Mouse (Mus musculus): Measurements from ENCODE around the gene 2010111I01Rik.
"Not testable (repeated sequence)": the region's sequence is repeated elsewhere in the genome, so short reads cannot be mapped to it uniquely, and the experiment has no call there.

The 2010111I01Rik gene

DNA sequence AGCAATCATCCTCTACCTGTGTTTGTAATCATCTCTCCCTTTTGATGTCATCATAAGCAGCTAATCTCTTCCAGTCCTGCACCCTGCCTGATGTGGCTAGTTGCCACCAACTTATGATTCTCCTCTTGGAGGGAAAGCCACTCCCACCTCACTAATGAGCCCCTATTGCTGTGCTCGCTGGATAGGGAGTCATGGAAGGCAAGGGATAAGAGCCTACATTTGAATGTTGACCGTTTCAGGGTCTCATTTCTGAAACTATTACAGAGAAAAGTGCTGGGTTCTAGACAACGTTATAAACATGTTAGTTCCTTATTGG lies 109.9 kb downstream of the 2010111I01Rik start:
- no peak for ATAC-seq (ENCODE audit: low TSS enrichment)

DNA sequence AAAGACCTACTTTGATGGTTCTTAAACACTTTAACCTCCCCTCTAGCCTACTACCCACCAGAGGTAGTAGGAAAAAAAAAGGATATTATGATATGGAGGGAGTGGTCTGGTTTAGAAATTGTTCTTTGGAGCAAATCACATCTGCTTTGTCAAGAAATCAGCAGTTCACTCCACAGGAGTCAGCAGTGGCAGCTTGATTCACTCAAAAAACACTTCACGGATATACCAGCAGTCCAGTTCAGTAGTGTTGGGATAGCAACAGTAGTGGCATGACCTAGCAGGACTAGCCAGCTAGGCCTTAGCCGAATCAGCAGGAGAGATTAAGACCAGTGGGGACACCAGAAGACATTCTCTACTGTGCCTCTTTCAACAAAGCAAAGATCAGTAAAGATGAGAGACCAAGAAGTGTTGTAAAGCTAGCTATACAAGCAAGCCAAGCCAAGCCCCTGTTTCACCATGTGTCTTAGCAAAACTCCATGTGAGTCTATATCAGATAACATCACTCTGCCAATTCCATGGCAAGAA lies 110.7 kb downstream of the 2010111I01Rik start:
- ATAC-seq (ENCODE audit: low TSS enrichment), result no peak

DNA sequence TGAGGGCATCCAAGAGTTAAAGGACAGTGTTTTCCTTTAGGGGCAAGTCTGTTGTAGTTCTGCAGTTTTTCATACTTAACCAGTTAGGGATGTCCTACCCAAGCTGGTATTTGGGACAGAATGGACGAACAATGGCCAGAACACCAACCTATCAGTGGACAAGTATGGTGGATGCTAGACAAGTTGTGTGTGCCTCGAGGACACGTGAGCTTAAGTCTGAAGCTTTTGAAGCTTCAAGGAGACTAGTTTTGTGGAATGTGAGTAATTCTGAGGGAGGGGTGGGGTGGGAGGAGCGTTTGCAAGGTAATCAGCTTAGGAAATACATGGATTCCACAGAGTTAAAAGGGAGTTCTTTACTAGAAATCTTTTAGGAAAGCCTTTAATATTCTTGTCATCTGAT lies 115.5 kb downstream of the 2010111I01Rik start:
- no peak for ATAC-seq (ENCODE audit: low TSS enrichment)

DNA sequence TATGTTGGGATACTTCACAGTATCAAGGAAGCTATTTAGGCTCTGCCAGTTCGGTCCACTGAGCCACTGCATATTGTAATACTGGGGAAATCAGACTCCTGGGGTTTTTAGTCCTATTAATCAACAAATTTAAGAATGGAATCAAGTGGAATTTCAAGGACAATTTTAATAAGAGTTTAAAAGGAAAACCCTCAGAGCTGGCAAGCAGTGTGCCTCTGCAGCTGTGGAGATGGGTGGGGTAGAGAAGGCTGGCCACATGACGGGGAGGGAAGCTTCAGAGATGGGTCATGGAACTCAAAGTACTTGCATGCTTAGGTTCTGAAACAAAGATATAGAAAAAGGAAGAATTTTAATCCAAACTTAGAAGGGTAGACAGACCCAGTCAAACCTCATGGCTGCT lies 116.1 kb downstream of the 2010111I01Rik start:
- no peak for ATAC-seq (ENCODE audit: low TSS enrichment)

DNA sequence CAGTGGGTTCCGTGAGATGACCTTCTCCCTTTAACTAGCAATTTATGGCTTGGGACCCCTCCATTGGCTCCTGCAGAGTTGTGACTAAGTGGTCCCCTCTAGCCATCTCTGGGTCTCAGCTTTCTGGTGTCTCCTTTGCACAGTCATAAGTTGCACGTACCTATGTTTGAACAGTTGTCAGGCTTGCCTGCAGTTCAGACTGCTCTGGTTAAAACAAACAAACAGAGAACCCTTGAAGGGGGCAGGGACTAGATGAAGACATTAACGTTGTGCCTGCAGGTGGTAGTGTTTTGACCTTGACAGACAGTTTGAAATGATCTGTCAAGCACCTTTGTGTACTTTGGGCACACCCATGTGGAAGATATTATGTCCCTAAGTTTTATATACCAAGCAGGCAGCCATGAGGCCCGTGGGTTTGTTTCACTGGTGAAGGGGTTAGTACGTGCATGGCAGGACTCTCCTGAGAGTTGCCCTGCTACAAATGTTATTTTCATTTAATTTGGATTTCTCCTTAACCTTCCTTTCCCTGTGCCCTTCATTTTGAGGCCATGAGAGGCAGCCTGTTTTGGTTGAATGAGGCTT lies 118.0 kb downstream of the 2010111I01Rik start:
- ATAC-seq (ENCODE audit: low TSS enrichment), result no peak

DNA sequence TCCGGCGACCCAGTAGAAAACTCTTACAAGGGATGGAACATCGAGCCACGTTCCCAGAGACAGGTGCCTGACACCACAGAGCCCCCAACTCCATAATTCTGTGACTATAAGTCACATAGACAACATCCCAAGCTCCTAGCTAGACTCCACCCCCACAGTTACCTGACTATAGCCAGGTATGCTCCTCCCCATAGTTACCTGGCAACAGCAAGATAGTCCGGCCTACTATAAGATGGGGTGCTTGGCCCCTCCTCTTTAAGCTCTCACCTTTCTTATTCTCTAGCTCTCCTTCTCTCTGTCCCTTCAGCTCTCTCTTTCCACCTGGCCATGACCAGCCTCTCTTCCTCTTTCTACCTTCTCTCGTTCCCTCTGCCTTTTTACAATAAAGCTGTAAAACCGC lies 118.4 kb downstream of the 2010111I01Rik start:
- not testable (repeated sequence) for ATAC-seq (ENCODE audit: low TSS enrichment)

DNA sequence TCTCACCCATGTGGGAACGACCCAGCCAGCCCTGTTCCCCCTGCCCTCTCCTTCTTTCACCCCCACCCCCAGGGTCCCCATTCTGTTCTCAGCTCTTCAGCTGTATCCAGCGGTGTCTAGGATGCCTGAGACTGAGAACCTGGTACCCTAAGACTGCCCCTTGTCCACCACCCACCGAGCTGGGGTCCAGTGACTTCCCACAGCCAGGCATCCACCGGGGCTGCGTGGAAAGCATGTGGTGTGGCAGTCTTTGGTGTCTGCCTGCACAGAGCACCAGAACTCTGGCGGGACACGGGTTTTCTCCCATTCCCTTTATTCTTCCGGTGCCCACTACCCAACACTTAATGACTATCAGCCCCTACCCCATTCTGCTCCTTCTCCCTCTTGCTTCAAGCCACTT lies 119.0 kb downstream of the 2010111I01Rik start:
- ATAC-seq (ENCODE audit: low TSS enrichment), result no peak

DNA sequence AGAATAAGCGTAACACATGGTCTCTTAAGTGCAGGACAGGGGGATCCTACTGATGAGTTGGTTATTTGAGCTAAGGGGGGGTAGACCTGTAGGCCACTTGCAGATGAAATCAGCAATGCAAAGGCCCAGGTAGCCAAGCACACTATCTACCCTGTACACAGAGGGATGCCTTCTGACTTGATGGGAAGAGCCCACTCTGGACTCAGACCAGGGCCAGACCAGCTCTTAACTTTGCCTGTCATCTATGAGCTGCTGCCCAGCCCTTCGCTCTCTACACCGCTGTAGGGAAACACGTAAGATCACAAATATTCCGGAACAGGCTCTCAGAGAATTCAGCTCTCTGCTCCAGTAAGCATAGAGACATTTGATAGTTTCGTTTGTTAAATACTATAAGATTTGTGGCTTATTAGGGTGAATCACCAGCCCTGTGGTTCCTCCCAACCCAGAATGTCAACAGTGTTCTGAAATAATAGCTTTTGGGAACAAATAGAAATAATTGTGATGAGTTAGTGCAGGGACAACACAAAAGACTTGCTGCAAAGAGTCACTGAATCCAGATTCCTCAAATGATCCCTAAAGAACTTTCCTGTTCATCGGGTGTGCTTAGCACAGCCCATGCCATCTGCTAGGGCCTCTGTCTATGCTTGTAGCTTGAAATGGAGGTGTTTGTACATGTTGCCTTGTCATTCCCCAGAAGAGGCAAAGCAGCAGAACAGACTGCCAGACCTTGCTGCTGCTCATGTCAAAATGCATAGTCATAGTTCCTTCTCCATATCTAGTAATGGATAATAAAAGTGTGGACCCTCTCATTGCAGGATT lies 123.4 kb downstream of the 2010111I01Rik start:
- ATAC-seq (ENCODE audit: low TSS enrichment), result peak; percentile 76

DNA sequence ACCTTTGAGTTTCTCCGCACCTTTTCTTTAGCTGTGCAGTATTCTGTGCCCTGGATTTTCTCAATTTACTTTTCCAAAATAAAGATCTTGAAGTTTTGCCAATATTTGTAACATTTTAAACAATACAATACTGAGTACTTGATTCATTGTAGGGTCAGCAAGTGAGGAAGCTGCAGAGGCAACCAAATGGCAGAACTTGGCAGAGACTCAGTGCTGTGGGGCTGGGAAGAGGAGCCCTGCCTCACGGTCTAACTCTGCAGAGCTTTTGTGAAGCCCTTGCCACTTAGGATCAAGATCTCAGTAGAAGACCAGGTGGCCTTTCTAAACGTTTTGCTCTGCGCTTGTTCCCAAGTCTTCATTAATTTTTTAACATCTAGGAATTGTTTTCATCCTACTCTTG lies 124.8 kb downstream of the 2010111I01Rik start:
- ATAC-seq (ENCODE audit: low TSS enrichment), result 0 out of 2 replicates have a peak, but pooled peaks have one; percentile 20

DNA sequence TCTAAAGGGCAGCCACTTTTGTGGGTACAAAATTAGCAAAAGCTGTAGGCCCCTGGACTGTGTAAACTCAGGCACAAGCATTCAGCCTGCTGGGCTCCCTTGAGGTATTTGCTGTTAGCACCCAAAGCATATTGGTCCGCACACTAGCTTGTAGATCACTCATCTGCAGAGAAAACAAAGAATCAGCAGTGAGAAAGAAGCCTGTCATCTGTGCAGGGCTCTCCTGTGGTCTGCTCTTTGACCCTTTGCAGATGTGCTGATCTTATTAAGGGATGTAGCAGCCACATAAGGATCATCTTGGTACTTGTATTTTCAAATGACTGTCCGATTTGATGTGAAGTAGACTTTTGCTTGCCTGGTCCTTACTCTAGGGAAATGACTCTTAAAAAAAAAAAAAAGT lies 126.6 kb downstream of the 2010111I01Rik start:
- no peak for ATAC-seq (ENCODE audit: low TSS enrichment)

DNA sequence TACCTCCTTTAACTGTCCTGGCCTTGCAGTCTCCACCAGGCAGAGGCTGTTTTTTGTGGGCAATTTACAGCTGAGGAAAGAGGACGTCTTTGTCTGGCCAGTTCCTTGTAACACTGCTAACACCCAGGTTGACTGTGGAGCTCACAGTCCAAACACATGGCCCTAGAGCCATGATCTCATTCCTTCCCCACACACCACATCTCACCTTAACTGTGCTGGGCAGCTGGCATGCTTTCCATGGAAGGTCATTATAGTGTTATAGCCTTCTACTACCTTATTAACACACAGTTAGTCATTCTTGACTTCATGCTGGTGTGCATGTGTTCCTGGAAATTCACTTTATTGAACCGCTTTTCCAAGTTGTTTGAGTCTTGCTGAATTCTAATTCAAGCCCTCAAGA lies 127.6 kb downstream of the 2010111I01Rik start:
- no peak for ATAC-seq (ENCODE audit: low TSS enrichment)

DNA sequence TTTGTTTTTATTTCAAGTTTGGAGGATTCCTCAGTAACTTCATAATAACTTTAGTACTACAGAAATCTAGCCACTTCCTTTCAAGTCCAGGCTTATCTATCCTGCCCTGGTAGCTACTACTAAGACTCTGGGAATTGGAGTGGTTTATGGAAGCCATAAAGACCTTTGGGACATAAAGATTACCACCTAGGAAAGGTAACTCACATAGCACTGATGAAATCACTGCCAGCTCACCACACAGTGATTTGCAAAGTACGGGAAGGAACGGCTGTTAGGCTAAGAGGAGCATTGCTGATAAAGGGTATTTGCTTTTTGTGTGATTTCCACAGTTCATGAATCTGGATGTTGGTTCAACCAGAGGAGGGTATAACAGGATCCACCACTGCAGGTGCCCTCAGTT lies 128.2 kb downstream of the 2010111I01Rik start:
- no peak for ATAC-seq (ENCODE audit: low TSS enrichment)

DNA sequence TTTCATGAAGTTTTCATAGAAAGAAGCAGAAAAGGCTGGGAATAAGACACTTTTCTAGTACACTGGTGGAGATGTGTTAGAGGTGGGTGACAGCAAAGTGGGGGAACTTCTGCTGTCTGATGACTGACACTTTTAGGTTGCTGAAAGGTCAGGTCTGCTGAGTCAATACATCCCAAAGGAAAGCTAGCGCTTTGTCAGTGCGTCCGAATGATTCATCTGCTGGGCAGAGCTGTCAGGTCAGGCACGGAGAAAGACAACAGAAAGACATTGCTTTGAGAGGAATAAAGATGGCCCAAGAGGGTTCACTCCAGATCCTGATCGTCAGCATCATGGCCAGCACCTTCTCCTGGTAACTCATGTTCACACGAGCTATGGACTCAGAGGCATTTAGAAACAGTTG lies 128.9 kb downstream of the 2010111I01Rik start:
- ATAC-seq (ENCODE audit: low TSS enrichment), result no peak

DNA sequence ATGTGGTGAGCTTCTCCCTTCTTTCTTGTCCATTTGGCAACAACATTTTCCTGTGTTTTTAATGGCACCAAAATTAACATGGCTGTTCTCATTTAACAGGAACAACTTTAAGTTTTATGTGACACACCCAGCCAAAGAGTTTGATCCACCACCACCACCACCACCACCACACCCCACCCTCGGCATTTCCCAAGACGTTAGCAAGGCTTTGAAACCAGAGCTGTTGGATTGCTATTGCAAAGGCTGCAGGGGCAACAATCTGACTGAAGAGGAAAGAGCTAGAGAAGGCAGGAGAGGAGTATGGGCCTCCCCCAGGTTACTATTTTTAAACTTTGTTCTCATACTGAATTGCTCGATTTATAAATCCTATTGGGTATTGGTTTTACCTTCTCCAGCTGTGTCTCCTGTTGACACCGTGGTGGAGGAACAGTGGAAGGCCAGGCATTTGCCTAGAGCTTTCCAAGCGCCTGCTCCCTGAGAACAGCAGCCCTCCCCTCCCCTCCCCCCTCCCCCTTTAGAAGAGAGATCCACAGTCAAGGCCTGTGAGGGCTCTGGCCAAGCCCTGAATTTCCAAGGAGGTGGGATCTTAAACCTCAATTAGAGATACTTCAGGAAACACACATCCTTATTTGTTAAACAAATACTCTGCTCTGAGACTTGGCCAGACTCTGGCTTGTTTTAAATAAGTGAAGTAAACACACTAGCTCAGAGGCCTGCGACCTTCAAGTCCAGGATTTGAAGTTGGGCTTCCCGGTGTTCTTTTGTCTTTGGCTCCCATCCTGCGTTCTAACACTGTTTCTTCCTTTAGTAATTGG lies 129.8 kb downstream of the 2010111I01Rik start:
- ATAC-seq (ENCODE audit: low TSS enrichment), result 0 out of 2 replicates have a peak, but pooled peaks have one; percentile 14

DNA sequence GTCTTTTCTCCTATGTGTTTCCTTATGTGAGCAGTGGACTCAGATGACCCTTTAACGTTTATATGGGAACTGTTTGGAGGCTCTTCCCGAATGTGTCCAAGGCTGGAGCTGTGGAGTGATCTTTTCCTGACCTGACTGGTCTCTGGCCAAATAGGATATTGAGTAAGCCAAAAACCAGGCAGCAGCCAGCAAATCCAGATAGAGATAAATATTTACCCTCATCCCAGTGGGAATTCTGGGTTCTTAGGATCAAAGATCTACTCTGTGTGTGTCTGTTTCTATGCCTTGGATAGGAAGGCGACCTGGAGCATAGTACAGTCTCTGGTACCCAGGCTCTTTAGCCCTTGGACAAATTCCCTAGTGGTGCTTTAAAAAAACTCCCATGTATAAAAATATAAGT lies 132.1 kb downstream of the 2010111I01Rik start:
- ATAC-seq (ENCODE audit: low TSS enrichment), result peak; percentile 27

DNA sequence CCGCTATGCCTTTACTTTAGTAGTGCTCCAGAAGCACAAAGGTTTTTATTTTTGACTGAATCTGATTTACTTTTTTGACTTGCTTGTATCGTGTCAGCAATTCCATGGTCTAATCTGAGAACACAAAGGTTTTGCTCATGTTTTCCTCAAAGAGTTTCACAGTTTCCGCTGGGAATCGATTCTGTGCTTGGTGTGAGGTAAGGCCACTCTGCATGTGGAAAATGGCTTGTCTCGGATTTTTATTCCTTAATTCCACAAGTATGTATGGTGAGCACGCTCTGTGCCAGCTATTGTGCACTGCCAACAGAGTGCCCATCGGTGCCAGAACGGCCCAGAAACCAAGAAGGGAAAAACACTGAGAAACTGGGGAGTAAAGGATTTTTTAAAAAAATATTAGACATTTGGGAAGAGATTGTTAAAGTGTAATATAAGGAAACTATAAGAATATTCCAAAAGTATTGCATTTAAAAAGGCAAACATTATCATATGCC lies 132.8 kb downstream of the 2010111I01Rik start:
- ATAC-seq (ENCODE audit: low TSS enrichment), result no peak

DNA sequence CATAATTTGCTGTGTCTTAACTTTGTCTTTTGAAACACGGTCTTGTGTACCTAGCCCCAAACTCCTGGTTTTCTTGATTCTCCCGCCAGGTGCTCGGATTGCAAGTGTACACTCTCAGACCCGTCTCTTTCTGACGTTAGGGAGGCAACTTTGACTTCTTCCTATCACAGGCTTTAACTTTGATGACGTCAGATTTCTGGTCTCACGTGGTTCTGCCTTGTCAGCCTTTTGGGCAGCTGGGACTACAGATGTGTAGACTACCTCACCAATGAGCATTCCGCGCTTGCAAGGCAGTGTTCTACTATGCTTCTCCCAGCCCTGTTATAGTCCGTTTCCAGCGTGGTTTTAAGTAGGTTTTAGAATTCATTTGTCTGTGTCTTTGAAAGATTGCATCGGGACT lies 137.1 kb downstream of the 2010111I01Rik start:
- ATAC-seq (ENCODE audit: low TSS enrichment), result no peak

DNA sequence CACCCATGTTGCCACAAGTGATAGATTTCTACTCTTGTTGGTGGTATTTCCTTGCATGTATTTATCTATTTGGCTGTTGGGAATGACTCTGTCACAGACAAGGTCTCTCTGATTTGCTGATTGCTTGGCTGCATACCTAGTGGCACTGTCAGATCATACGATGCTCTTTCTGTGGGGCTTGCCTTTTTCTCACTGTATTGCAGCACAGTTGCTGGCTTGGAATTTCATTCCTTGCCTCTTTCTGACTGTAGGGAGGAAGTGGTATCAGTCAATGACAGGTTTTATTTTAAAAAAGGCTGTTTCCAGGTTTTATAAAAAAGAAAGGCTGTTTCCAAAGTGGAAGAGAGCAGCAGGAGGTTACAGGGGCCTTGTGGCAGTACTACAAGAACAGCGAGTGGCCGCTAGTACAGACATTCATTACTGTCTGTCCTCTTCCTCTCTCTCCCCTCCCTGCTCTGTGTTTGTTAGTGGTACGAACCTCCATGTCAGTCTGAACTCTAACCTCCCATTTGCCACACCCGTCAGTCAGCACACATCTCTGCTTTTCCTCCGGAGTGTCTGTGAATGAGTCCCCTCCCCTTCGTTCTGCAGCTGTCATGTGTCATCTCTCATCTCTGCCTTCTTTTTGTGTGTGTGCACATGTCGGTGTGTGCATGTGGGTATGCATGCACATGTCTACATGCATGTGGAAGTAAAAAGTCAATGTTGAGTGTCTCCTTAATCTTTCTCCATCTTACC lies 138.3 kb downstream of the 2010111I01Rik start:
- no peak for ATAC-seq (ENCODE audit: low TSS enrichment)

DNA sequence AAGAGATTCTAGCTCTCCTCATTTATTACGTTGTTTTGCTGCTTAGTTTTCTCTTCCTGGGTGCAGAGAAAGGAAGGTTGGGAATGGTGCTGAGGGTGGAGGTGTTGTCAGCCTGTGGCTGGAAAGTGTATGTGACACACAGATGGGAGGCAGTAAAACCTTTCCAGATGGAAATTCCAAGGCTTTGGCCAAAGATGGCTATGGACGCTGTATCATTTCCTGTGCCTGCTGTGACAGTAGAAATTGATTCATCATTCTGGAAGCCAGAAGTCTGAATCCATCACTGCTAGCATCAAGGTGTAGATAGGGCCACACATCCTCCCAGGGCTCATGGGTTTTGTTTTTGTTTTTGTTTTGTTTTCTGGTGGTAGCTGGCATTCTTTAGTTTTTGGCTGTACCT lies 141.9 kb downstream of the 2010111I01Rik start:
- ATAC-seq (ENCODE audit: low TSS enrichment), result no peak

DNA sequence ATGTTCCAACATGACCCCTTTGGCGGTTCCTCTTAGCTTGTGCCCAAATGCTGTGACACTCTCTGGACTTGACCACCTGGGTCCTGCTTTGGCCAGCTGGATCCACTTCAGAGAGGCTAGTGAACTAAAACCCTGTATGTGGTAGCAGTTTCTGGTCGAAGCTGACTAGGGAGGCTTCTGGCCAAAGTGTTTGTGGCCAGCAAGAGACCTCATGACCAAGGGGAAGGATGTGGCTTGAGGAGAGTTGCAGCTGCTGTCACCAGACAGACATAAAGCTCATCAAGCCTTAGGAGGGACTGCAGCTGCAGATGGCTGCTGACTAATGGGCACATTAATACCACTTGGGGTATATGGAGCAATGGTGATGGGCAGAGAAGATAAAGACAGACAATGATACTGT lies 143.9 kb downstream of the 2010111I01Rik start:
- ATAC-seq (ENCODE audit: low TSS enrichment), result peak; percentile 12; the same call in 1 of the 2 replicates

DNA sequence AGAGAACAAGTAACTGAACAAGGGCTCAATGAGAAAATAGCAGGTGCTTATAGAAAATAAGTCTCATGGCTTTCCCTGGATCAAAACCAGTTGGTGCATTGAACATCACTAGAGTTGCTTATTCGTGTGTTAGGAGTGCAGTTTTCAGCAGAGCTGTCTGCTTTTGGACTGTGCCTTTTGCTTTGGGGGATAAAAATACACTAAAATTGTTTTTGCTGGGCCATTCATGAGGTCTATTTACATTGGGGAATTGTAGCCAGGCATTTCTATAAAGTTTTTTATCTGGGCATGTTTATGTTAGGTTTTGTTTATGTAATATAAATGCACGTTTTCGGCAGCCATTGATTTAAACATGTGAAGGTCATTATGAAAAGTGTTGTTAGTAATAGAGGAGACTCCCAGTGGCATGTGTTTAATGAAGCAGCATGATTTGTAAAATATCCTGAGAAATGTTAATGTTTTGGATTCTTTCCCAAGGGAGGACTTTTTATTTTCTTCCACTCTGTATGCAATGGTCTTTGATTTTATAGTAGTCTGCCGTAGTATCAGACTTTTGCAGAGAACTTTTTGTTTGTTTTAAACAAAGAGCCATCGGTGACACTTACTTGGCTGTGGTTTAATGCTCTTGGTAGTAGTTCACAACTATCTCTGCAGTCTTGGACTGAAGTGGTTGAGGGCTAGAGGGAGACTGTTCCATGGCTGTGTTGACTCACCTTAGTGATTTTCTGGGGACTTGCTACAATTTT lies 146.8 kb downstream of the 2010111I01Rik start:
- ATAC-seq (ENCODE audit: low TSS enrichment), result no peak
